Mouse (Mus musculus): ENCODE measurements around the gene Prkce.

GRCm38 (mm10) chr17:86279751-86280150 is 112.2 kb downstream of the Prkce start:
- TF ChIP-seq CTCF (IDR thresholded peaks at IDR 0.05; ENCODE audit: low read depth) = no peak
- TF ChIP-seq EP300 (IDR thresholded peaks at IDR 0.05; ENCODE audit: low read depth) = no peak
